Mouse (Mus musculus) brain, embryonic 14.5 days (tissue): ENCODE results near the gene Tbx6.

Experiments used
- CTCF ChIP-seq: fragments of 200-500 bp; IDR thresholded peaks from 2 replicates; pipeline ENCODE4 v1.5.1; 2012; ENCODE audit warnings: inconsistent platforms, mild to moderate bottlenecking, moderate library complexity, borderline replicate concordance; ENCODE audit not compliant: insufficient read depth, insufficient read length; ENCODE audit errors: extremely low read depth
- POLR2A ChIP-seq: fragments of 200-500 bp; IDR thresholded peaks from 2 replicates; pipeline ENCODE4 v1.6.1; 2012; ENCODE audit warnings: mild to moderate bottlenecking, inconsistent platforms, borderline replicate concordance; ENCODE audit not compliant: poor library complexity, insufficient read depth, insufficient read length, severe bottlenecking; ENCODE audit errors: extremely low read depth

GRCm38 (mm10) chr7:126833294-126833693 lies 52.0 kb downstream of the Tbx6 start:
- TF ChIP-seq CTCF (no peak), POLR2A (no peak)
